Mouse (Mus musculus) yolk sac, embryonic 10.5 days (tissue): ENCODE results near the gene Aftph.

ENCODE experiments used
- DNase-seq: peaks from one replicate; pipeline ENCODE4 v3.0.0-alpha.2; 2017; ENCODE audit warnings: low spot score

Aftph gene

DNA sequence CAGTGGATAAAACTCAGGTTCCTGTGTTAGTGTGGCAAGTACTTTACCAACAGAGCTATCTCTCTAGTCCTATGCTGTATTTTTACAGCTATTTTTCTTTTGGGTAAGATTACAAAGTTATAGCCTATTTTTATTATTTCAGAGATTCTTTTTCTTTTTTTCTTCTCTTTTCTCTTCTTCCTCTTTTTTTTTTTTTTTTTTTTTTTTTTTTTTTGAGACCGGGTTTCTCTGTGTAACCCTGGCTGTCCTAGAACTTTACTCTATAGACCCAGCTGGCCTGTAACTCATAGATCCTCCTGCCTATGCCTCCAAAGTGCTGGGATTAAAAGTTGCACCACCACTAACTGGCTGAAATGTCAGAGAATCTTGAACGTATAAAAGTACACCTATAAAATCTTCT, 13.3 kb downstream of the Aftph start:
- DNase-seq = no peak

DNA sequence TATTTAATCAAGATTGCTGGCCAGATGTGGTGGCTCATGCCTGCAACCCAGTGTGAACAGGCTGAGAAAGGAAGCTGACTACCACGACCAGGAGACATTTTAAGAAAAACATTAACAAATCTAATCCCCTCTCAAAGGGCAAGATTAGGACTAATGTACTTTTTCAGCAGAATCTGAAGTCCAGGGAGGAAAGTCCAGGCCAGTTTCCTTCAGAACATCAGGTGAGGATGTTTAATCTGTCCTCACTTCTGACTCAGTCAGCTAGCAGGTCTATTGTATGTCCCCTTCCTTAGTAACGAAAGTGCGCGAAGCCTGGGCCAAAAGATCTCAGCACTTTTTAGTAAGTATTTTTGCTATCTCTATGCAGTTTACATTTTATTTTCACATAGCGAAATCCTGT, 17.8 kb downstream of the Aftph start:
- DNase-seq = peak; percentile 43

DNA sequence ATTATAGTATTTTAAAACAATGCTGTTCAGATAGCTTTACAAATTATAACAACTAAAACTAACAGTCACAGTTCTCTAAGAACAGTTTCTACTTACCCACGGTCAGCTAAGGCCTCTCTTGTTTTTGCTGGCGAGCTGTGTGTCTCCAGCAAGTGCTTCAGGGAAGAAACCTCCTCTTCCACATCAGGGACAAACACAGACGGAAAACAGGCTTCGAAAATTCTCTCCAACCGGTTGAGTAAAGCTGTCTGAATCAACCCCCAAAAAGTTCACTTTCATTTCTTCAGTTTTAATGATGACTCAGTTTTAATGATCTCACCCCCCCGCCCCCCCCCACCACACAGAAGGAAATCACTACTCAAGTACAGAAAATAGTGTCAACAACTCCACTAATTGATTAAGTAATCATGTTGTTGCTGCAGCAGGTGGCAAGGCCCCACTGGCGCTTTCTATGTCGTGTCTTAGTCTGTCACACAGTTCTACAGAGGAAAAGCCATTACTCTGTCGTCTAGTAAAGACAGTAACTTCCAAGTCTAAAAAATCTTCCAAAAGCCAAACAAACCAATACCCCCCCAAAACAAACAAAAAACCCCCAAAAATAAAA, 29.2 kb downstream of the Aftph start:
- DNase-seq = no peak

DNA sequence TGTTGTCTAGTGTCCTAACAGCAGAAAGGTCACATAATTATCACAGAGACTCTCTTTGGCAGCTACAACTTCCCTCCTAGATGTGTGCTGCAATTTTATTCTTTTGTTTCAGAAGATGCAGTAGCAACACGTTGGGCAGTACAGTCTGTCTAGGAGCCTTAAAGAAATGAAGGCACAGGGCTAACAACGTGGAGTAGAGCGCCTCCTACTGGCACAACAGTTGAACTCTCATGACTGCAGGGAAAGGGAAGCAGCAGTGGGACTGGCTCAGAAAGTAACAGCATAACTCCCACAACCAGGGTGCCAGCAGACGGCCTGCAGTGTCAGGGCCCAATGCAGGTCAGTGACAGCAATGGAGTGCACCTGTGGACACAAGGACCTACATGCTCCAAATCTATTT, 50.4 kb downstream of the Aftph start:
- peak; percentile 59 for DNase-seq

DNA sequence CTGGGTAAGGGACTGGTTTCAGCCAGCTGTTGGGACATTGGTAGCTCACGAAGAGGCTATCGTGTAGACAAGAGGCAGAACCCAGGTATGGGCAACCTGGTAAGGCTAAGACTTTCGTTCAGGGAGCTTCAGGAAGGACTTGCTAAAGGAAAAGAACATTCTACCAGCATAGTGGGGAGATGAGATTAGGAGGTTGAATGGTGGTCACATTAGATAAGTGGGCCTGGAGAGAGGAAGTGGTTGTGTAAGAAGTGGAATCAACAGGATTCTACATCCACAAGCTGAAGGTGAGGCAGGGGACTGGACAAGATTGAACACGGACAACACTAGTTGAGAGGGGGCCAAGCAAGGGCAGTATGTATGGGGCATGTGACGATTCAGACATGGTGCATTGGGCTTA, 59.7 kb downstream of the Aftph start:
- DNase-seq = no peak

DNA sequence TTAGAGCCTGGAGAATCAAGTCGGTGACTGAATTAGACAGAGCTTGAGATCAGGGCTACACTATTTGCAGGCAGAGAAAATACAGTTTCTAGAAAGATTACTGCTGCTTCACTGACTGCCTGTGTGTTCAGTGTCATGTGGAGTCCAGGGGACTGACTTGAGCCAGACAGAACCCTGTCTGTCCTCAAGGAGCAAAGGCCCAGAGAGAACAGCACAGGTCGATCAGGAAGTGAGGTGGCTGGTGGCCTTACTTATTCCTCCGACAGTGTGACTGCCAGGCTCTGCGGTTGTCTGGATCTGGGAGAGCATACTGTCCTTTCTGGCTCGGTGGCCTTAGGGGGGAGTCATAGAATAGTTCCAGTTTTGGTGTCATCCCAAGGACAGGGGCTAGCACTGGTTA, 60.6 kb downstream of the Aftph start:
- DNase-seq = no peak

DNA sequence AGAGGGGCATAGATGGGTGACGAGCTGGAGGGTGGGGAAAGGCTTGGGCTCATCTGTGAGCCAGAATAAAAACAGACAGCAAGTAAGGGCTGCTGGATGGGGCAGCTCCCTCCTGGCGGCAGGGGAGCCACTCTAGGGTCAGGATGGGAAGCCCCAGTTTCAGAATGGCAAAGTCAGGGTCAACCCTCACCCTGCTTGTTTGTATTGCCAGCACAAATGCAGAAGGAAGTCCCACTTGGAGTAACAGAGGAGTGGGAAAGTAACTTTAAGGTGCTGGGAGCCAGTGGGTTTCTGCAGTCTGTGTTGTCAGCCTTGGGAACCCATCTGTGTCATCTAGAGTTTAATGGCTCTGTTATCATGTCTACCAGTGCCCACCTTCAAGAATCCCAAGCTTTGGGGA, 62.0 kb downstream of the Aftph start:
- DNase-seq = no peak

DNA sequence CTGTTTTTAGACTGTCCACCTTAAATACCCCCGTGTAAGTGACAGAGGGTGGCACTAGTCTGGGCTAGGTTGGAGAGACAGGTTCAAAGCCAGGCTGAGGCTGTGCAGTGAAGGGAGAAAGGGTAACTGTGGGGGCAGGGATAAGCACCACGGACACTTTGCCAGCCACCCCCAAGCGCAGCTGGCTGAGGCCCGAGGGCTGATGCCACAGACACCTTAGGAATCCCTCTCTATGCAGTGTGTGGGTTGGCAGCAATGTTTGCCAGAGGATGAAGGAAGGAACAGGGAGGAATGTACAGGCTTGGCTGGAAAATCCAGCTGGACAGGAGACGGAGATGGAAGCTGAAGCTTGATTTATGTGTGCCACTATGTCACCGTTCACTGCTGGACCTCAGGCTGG, 68.9 kb downstream of the Aftph start:
- DNase-seq = no peak

DNA sequence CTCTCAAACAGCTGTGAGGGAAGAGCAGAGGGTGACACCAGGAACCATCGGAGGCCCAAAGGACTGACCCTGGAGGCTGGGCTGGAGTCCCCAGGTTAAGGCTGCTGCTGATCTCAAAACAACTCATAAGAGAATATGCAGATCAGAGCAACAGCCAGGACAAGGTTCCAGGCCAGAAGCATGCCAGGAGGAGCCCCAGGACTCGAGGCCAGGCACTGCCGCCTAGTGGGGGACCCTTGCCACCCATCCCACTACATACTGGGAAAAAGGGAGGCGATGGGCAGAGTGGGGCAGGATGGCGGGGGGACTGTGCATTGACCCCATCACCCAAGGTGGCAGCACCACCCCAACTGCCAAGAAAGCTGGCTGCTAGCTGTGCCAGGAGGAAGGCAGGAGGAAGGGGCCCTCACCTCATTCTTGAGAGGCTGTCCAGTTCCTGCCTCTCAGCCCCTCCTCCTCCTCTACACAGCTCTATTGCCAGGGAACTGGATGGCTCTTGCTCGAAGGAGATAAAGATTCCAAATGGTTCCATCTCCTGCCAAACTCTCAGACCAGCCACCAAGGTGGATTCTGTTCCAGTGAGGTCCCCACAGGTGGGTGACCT, 69.5 kb downstream of the Aftph start:
- DNase-seq = no peak

DNA sequence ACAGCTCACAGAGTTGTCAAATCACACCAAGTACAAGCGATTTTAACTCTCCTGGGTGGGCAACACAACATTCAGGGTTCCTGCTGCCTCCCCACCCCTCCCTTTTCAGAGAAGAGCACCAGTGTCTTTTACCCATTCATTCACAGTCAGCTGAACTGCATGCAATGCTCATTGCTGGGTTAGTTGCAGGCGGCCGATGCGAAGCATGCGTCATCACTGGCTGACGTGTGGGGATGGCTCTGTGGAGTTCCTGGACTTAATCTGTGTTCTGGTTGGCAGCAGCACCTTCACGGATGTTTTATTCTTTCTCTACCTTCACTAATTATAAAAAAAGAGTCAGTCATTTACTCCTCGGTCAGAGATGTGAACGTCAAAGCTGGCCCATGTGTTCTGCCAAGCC, 76.5 kb downstream of the Aftph start:
- DNase-seq = no peak

DNA sequence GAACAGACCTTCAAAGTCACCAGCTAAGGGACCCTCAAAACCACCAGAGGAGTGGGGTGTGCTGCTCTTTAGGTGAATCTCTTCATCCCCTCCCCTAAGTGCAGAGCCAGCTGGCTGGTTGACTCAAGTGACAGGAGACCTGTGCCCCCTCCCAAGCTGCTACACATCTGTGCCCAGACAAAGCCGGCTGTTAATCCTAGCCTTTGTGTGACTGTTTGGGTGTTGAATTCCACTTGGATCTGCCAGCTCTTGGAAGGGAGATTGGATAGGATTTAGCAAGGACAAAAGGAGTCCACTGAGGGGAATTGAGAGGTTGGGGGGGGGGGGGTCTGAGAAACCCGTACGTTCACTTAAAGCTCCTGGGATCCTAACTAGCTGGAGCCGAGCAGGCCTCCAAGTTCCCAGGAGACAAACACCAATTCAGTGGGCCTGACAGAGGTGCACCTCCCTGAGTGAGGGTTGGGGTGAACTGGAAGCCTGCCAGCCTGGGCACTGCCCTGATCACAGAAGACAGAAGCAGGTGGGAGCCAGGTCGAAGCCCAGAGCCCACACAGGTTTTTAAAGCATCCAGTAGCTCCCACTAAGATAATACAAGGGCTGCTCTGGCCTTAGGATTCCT, 77.7 kb downstream of the Aftph start:
- DNase-seq = no peak

DNA sequence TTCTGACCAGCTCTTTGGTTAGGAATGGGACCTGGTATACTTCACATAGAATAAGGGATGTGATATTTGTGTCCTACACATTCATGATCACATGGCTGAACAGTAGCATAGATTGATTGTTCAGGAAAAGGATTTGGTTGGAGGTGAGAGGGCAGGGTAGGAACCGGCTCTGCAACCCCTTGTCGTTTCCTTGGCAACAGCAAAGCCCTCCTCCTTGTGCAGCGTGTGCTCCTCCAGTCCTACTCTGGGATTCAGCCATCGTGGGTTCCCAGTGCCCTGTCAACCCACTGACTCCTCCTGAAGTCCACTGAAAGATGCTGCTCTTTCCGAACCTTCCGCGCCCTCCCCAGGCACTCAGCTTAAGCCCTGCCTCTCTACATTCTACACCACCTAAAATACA, 78.6 kb downstream of the Aftph start:
- no peak for DNase-seq

DNA sequence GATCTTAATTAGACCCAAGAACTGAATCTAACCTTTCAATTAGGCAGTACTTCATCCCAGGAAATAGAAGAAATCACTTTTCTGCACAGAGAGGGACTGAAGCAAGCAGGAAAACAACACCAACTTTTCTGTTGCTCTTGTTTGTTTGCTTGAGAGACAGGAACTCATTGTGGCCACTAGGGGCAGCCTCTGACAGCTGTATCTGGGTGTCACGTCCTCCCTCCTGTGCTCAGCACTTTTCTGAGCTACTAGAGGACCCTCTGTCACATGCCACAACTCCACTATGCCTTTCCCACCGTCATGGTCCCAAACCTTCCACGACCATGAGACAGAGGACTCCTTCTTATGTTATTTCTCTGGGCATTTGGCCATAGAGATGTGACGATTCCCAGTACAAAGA, 79.7 kb downstream of the Aftph start:
- DNase-seq = no peak

DNA sequence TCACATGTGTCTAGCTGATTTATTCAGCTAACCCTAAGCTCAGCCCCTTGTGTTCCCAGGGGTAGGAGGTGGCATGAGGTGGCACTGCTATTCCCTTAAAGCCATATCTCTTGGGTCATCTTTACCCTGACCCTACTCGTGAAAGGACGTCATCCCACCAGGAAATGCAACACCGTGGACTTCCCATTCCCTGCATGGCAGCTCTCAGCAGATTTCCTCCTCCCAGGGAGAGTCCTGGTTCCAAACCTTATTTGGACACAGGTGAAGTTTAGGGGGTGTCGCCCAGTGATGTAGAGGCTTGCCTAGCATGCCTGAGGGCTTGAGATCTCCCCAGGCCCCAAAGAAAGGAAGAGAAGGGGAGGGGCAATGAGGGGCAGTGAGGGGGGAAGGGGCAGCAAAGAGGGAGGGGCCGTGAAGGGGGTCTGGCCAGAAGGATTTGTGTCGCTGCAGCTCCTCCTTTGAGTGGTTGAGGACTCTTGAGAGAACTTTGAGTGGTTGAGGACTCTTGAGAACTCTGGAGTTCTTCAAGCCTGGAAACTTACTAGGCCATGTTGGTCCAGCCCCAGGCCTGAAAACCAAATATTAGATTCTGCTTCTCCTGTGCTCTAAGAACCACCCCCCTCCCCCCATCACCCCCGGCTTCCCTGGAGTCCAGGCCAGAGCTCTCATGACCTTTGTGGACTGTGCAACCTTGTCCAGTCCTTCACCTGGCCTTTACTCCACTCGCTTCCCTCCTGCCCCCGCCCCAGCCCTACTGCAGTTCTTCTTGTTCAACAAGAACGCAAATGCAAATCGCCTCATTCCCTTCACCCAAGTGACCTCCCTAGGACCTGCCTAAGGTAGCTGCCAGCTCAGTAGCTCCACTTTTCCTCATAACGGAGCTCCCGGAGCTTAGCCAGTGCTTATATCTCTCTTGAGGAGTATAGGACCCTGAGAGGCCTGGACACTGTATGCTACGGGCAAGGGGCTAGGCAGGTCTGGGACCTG, 81.0 kb downstream of the Aftph start:
- DNase-seq = no peak

DNA sequence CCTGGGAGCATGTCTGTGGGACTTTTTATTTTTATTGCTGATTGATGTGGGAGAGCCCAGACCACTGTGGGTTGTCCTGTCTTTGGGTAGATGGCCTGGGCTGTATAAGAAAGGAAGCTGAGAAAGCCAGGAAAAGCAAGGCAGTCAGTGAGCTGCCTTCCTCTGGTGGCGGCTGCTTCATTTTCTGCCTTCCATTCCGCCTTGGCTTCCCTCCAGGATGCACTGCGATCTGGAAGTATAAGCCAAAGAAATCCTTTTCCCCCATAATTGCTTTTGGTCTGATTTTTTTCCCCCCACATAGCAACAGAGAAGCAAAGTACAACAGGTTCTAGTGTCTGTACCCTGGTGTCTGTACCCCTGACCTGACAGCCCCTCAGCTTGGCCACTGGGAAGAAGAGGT, 82.3 kb downstream of the Aftph start:
- no peak for DNase-seq

DNA sequence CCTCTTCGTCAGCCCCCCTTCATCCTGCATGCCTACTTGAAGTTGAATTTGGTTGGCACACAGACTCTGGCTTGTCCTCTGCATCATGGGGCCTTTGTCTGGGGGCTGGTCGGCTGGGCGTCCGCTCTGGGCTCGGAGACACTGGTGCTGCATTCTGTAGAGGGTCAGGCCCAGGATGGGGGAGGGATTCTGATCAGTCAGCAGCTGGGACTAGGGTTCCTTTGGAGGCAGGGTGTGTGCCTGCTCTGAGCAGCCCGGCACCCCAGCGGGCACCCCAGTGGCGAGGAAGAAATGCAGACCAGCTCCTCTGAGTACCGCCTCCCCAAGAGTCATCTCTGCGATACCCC, 84.7 kb downstream of the Aftph start:
- no peak for DNase-seq

DNA sequence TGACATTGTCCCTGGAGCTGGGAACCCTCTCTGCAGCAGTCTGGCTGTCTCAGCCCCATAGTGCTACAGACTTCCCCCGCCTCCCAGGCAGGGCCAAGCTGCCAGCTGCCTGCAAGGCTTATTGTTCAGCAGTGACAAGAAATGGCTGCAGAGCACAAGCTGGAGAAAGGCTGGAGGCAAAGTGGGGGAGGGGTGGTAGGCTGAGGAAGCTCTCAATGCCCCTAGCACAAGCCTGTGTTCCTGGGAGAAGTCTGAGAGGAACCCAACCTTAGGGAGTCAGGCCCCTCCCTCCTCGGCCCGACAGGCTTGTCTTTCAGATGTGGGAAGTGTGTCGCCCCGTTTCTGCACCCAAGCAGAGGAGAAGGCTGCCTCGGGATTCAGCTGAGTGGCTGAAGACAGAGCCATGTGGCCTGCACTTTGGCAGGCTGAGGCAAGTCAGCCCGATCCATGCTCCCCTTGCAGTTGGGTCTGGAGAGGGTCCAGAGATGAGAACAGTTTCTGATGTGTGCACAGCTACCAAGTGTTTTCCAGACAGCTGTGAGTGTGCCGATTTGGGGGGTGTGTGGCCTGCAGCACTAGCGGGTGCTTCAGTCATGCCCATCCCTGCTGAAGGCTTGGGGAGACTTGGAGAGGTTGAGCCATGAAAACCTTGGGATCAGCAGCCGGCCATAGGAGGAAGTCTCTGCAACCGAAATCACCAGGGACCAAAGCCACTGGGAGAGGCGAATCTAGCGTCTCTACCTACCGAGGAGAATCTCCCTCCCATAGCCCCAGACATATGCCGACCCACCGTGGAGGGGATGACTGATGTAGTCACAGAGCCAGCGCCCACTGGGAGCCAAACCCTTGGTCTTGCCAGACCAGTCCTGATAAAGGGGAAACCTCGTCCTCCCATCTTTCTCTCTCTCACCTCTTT, 85.3 kb downstream of the Aftph start:
- peak; percentile 58 for DNase-seq

DNA sequence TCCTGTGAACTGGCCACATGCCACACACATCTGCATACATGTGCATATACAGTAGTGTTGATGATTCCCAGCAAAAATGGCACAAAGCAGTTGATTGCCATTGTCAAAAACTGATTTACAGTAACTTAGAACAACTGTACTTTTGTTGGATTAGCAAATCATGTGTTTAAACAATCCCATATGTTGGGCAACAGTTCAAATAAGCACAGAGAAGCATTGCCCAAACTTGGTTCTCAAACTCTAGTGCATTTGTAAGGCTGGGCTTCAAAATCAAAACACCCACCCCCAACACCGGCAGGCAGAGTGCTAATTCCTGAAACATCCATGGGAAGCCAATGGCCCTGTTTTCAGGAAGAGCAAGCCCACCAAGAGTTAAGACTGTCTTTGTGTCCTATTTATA, 90.2 kb downstream of the Aftph start:
- DNase-seq = no peak

DNA sequence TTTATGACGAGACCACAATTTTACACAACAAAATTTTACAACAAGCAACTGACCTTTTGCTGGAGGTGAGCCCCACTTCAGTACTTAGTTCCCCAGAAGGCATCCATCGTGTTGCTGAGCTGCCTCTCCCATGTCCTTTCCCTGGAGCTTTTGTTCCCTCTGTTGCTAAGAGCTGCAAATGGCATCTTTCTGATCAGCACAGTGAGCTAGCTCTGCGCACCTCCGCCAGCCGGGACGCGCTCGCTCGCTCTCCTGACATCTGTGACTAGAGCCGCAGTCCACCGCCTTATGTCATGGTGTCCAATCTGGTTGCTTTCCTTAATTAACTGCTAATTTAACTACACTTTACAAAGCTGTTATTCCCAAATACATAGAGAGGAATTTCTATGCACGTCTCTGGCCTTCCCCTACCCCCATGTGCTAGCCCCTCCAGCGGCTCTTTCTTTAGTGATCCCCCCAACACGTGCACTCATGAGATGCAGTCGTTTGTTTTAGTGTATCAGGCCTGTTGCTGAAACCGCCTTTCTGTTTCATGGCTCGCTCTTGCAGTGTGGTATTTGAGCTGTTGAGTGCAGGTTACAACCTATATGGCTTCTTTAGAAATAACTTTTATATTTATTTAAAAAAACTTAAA, 91.3 kb downstream of the Aftph start:
- no peak for DNase-seq

DNA sequence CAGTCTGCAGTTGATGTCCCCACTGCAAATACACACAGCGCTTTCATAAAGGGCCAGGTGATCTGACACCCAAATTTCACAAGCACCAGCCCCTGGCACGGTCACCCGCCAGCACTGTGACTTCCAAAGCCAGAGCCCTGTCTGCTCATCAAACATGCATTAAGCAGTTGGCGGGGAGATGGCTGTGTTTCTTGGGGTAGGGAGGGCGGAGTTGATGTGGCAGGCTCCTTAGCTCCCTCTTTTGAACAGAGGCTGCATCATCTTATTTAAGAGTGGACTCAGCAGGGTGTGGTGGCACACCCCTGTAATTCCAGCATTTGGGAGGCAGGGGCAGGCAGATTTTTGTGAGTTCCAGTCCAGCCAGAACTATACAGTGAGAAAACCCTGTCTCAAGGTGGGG, 91.9 kb downstream of the Aftph start:
- no peak for DNase-seq

DNA sequence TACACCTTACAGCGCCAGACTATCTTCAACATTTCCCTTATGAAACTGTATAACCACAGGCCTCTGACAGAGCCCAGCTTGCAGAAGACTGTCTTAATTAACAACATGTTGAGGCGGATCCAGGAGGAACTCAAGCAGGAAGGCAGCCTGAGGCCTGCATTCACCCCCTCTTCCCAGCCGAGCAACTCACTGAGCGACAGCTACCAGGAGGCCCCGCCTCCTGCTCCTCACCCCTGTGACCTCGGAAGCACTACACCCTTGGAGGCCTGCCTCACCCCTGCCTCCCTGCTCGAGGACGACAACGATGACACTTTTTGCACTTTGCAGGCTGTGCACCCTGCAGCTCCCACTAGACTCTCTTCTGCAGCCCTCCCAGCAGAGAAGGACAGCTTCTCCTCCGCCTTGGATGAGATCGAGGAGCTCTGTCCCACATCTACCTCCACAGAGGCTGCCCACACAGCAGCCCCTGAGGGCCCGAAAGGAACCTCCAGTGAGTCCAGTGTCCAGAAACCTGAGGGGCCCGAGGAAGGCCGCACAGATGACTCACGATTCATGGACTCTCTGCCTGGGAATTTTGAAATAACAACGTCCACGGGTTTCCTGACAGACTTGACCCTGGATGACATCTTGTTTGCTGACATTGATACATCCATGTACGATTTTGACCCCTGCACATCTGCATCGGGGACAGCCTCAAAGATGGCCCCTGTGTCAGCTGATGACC, 93.3 kb downstream of the Aftph start:
- DNase-seq = no peak
